Mouse (Mus musculus): ENCODE measurements around the gene Aldh1a1.

DNA sequence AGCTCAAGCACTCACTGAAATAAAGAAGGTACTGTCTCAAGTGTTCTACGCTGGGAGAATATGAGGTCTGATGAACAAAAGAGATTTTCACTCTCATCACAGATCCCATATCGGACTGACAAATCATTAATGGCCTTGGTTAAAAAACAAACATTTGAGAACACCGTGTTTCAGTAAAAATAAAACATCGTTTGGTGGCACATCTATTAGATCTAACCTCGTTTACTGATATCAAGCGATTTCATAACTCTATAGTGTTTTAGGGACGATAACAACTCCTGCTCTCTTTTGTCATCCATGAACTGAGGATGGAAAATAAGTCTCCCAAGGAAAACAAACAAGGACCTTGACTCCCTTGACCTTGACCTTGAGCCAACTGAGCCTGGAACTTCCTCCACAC lies 41.5 kb upstream of the Aldh1a1 start:
- TF ChIP-seq CTCF (IDR thresholded peaks at IDR 0.05; ENCODE audit: low read depth, low read length): no peak
- no peak for TF ChIP-seq POLR2A (IDR thresholded peaks at IDR 0.05; ENCODE audit: insufficient read depth, low read length)

Measured in ES-Bruce4 (cell line).